Mouse (Mus musculus) A20 (cell line): Measurements from ENCODE around the gene Dnase1.
"Not testable (repeated sequence)": the region's sequence is repeated elsewhere in the genome, so short reads cannot be mapped to it uniquely, and the experiment has no call there.

ENCODE experiments used
- DNase-seq: peaks from one replicate; pipeline ENCODE4 v3.0.0-alpha.2; 2011; ENCODE audit warnings: low read depth, low spot score

Dnase1 gene

DNA sequence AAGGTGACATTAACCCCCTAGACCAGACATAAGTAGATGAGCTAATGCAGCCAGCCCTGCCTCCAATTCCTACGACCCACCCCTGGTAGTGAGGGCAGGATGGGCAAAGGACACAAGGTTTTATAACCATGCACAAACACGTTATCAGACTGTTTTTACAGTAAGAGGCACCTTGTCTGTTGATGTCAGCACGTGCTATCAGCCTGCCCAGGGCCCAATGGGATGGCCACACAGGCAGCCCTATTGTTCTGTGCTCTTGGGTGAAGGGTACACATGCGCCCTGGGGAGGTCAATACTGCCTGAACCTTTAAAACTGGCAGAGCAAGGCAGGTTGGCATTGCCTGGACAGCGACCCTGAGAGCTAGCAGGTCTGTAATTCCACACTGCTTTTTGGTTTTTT, at the start of gene Dnase1:
TSS of gene Dnase1 (plus strand) at position 136 of the 400 bp plus-strand sequence.
- no peak for DNase-seq

DNA sequence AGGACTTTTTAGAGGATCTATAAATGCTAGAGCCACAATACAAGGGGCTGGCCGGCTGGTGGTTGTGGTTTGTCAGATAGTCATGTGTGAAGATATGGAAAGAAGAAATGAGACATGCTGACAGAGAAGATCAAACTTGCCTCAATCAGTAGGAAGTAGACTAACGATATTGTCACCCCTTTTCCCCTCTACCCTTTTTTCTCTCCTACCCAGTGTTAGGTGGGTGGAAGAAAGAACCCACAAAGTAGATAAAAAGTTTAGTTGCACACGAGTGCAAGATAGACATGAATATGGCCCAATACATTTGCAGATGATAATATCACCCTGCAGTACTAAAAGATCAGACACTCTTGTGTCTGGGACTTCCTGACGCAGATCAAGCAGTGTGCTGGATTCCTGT, 48.3 kb upstream of the Dnase1 start:
- DNase-seq: no peak

- peak; percentile 99 for DNase-seq
Measured at GRCm38 (mm10) chr16:4003489-4004398, 33.0 kb upstream of the Dnase1 start, which contains the start of gene Slx4. TSS of gene Slx4 (minus strand) at chr16:4003770.

GRCm38 (mm10) chr16:4012882-4013570, 23.7 kb upstream of the Dnase1 start:
- no peak for DNase-seq

DNA sequence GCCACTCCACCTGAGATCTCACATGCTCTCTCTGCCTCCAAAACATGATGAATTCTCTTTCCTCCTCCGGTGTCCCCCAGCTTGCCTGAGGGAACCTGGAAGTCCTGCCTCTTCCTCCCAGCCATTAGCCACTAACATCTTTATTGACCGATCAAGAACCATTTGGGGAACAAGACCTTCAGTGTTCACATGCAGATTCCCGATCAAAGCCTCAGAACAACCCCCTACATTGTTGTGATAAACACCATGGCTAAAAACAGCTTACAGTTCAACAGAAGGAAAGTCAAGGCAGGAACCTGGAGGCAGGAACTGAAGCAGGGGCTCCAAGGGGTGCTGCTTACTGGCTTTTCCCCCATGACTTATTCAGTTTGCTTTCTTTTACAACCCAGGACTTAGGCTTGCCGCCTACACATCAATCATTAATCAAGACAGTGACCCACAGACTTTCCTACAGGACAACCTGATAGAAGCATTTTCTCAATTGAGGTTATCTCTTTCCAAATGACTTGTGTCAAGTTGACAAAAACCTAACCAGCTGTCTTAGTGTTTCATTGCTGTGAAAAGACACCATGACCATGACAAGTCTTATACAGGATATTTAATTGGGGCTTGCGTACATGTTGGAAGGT, 22.6 kb upstream of the Dnase1 start:
- no peak for DNase-seq

DNA sequence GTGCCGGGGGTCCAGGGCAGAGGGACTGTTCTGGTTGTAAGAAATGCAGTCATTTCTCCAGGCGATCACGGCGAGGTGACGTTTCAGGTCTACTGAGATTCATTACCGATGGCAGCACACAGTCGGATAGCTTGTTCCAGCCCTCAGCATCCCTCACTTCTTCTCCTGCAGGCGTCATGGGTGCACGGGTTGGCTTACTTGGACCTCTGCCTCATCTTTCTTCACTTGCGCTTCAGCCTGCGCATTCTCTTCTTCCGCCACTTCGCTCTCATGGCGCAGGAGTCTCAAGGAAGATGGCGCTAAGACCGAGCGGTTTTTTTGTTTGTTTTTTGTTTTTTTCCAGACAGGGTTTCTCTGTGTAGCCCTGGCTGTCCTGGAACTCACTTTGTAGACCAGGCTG, 20.0 kb upstream of the Dnase1 start:
- DNase-seq: not testable (repeated sequence)

- not testable (repeated sequence) for DNase-seq
Measured at GRCm38 (mm10) chr16:4017466-4017865, 19.3 kb upstream of the Dnase1 start.

GRCm38 (mm10) chr16:4021241-4021640, 15.5 kb upstream of the Dnase1 start:
- no peak for DNase-seq

- no peak for DNase-seq
Measured at GRCm38 (mm10) chr16:4022719-4023118, 14.0 kb upstream of the Dnase1 start.

GRCm38 (mm10) chr16:4026672-4027071, 10.1 kb upstream of the Dnase1 start:
- peak; percentile 24 for DNase-seq

GRCm38 (mm10) chr16:4027211-4027610, 9.5 kb upstream of the Dnase1 start:
- DNase-seq: no peak

- DNase-seq: peak; percentile 97
Measured at GRCm38 (mm10) chr16:4029371-4029841, 7.3 kb upstream of the Dnase1 start.

- DNase-seq: peak; percentile 90
Measured at GRCm38 (mm10) chr16:4030501-4030900, 6.2 kb upstream of the Dnase1 start.

DNA sequence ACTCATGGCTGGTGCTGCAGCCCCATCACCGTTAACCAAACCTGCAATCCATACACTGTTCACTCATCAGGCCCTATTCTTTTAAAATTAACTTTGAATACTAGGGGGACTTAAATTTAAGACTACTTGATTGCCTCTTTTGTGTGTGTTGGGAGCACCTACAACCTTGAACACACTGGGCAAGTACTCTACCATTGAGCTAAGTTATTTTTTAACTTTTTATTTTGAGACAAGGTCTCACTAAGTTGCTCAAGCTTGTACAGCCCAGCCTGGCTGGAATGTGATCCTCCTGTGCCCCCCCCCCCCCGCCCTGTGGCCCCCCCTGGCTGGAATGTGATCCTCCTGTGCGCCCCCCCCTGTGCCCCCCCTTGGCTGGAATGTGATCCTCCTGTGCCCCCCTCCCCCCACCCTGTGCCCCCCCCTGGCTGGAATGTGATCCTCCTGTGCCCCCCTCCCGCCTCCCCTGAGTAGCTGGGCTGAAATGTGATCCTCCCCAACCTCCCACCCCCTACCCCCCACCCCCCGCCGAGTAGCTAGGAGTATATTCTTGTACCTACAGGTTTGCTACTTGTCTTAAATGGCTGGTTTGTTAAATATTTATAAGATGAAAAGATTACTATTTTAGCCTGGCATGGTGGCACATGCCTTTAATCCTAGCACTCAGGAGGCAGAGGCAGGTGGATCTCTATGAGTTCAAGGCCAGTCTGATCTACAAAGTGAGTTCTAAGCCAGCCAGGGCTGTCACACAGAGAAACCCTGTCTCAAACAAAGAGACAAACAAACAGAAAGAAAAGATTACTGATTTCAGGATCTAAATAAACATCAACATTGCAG, 5.1 kb upstream of the Dnase1 start:
- DNase-seq: peak; percentile 55

DNA sequence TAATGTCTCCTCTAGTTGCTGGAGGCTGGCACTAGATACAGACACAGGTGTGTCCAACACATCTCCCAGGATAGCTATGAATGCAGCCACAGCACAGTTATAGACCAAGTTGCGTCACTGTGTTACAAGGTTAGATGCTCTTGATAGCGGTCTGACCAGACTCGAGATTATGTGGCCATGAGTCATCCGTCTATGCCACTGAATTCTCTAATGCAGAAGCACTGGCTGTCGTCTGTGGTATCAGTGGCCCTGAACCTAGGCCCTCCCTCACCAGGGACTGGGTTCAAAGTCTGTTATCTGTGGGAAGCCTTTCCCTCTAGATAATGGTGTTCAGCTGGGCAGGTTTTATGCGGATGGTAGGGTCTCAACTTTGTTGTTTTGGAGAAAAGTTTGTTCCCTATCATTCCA, 4.4 kb upstream of the Dnase1 start:
- DNase-seq: peak; percentile 59

GRCm38 (mm10) chr16:4033971-4034370, 2.8 kb upstream of the Dnase1 start:
- DNase-seq: no peak

- DNase-seq: peak; percentile 62
Measured at GRCm38 (mm10) chr16:4034476-4034875, 2.3 kb upstream of the Dnase1 start.

- DNase-seq: no peak
Measured at GRCm38 (mm10) chr16:4035575-4035974, 1.2 kb upstream of the Dnase1 start.

DNA sequence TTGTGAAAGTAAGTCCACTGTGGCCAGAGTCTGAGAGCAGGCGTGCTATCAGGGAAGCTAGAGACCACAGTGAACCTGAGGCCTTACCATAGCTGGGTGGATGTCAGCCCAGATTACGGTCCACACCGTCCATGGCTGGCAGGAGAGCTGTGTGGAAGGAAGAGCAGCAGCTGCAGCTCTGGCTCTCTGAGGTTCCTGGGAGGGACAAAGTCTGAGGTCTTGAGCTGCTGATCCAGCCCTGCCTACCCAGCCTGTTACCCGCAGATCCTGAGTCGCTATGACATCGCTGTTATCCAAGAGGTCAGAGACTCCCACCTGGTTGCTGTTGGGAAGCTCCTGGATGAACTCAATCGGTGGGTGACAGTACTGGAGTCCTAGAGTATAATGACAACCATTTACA, 948 bp downstream of the Dnase1 start:
- no peak for DNase-seq

DNA sequence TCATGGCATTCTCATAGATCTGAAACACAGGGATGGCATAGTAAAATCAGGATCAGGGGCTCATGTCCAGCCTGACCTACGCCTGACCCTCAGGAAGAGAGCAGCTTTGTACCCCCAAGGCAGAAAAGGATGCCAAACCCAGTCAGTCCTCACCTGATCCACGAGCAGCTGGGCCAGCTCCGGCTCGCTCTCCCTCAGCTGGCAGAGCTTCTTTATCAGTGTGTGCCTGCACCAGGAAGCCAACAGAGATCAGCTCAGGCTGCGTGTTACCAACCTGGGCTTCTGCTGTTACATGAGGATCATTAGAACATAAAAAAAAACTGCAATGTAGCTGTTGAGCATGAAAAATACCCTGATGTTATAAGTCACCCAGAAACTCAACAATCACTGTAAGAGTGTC, 3.5 kb downstream of the Dnase1 start:
- no peak for DNase-seq

- no peak for DNase-seq
Measured at GRCm38 (mm10) chr16:4041646-4042045, 4.9 kb downstream of the Dnase1 start.
